In the genomic region with DNA sequence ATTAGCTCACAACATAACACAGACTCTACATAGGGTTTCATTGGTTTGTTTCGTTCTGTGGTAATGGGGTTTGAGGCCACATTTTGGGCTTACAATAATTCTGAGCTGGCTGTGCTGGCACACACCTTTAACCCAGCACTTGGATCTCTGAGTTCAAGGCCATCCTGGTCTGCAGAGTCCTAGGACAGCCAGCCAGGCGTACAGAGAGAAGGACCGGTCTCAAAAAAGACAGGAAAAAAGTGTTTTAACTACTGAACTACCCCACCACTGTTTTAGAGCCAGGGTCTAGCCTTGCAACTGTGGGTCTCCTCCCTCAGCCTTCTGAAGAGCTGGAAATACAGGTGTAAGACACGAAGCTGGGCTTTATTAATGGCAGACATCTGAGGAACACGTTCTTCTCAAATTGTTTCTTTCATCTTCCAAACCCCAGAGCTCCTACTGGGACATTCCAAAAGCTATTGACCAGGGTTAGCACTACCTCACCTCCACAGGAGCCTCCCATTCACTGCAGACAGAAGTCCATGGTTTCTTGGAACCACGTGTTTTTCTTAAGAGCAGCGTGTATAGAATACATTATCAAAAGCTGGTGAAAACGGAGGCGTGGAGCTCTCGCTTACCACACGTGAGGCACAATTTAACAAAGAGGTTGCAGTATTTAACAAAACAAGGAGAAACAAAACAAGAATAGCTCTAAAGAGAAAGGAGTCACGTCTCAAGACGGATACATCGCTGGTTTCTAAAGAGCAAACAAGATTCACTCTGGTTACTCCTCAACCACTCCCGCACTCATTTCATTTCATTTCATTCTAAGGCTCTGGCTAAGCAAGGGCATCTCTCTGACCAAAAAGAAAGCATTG, we compare ENCODE assay signal across 8 mouse cellular contexts. TPM values are rescaled to one million over a fixed set of nuclear protein-coding genes. Genes with fewer than 3 reads are reported as not detected.
A peak's percentile ranks its signal among the peaks of the same experiment; 100 is the strongest.
DNase-seq lines count a peak whose midpoint lies in the region; ATAC-seq and TF ChIP-seq lines count a peak whose summit lies in the region.

No protein-coding gene starts in this region.

- H3K36me3 ChIP-seq in liver, adult 2 months (ENCODE audit: control insufficient read depth, insufficient read depth, low read length), result peaks cover 2% of the 10 kb centered on the region; the same call in 1 of the 2 replicates
- H3K36me3 ChIP-seq in hindbrain, embryonic 16.5 days (ENCODE audit: control insufficient read depth, insufficient read depth, low read length), result no peaks in the 10 kb centered on the region
- H3K36me3 ChIP-seq in myocyte (ENCODE audit: control insufficient read depth, insufficient read depth), result no peaks in the 10 kb centered on the region

- ATAC-seq in hindbrain, embryonic 16.5 days, result no peak

- peak overlapping the region; percentile 66 for H3ac ChIP-seq in myocyte (ENCODE audit: control insufficient read depth, insufficient read length)

- intact Hi-C loops in left cerebral cortex, postnatal 36 days (cut with DNase I), result no loop called here

- H3K4me1 ChIP-seq in liver, adult 2 months (ENCODE audit: control insufficient read depth, insufficient read depth, low read length), result peaks cover 4% of the 10 kb centered on the region; the same call in 1 of the 2 replicates
- H3K4me1 ChIP-seq in brown adipose tissue, adult 24 weeks (ENCODE audit: control insufficient read depth, insufficient read depth, insufficient read length, low read length), result peaks cover 4% of the 10 kb centered on the region; the same call in 1 of the 2 replicates
- H3K4me1 ChIP-seq in hindbrain, embryonic 16.5 days (ENCODE audit: control insufficient read depth, insufficient read depth, low read depth, low read length), result peaks cover 8% of the 10 kb centered on the region

- TF ChIP-seq CTCF in liver, adult 2 months (IDR thresholded peaks at IDR 0.05; ENCODE audit: low read depth, low read length), result no peak

- H3K4me3 ChIP-seq in liver, adult 2 months (ENCODE audit: insufficient read depth, low read depth, low read length), result peak overlapping the region; percentile 34; the same call in 1 of the 2 replicates
- H3K4me3 ChIP-seq in brown adipose tissue, adult 24 weeks (ENCODE audit: insufficient read depth, low read depth, low read length), result peak overlapping the region; percentile 83
- H3K4me3 ChIP-seq in hindbrain, embryonic 16.5 days (ENCODE audit: low read length), result peak overlapping the region; percentile 91
- H3K4me3 ChIP-seq in myocyte, result peak overlapping the region; percentile 90

- peaks cover 5% of the 10 kb centered on the region; the same call in 1 of the 2 replicates for H3K79me2 ChIP-seq in liver, adult 2 months (ENCODE audit: control insufficient read depth, insufficient read depth, low read length)
- H3K79me2 ChIP-seq in myocyte (ENCODE audit: control insufficient read depth, insufficient read depth), result peaks cover 28% of the 10 kb centered on the region

- H3K27ac ChIP-seq in liver, adult 2 months (replicated peaks; ENCODE audit: insufficient read depth, low read depth, low read length), result no peak overlapping the region
- H3K27ac ChIP-seq in brown adipose tissue, adult 24 weeks (replicated peaks; ENCODE audit: low read depth, low read length), result no peak overlapping the region
- H3K27ac ChIP-seq in hindbrain, embryonic 16.5 days (ENCODE audit: low read depth, low read length), result no peak overlapping the region

- H3K9ac ChIP-seq in liver, adult 2 months (ENCODE audit: low read depth, low read length), result no peak overlapping the region
- peak overlapping the region; percentile 81 for H3K9ac ChIP-seq in hindbrain, embryonic 16.5 days (ENCODE audit: low read depth, low read length)

- H3K4me2 ChIP-seq in hindbrain, embryonic 16.5 days (ENCODE audit: low read length), result peak overlapping the region; percentile 60
- peak overlapping the region; percentile 87 for H3K4me2 ChIP-seq in myocyte (ENCODE audit: low read depth)

- DNase-seq in liver, adult 2 months (ENCODE audit: extremely low read depth, low read depth, low spot score), result peak; percentile 38
- DNase-seq in liver, result no peak
- DNase-seq in layer of hippocampus, adult 9-10 months (ENCODE audit: low spot score), result no peak
- DNase-seq in cerebellum, adult 9-10 months, result no peak
- DNase-seq in left cerebral cortex, postnatal 36 days (ENCODE audit: low spot score in 2 of 2), result no peak

- H3K9me3 ChIP-seq in hindbrain, embryonic 16.5 days (ENCODE audit: control insufficient read depth, low read length), result no peaks in the 10 kb centered on the region

- no peaks in the 10 kb centered on the region for H3K27me3 ChIP-seq in liver, adult 2 months (ENCODE audit: control insufficient read depth, insufficient read depth, low read length)
- H3K27me3 ChIP-seq in hindbrain, embryonic 16.5 days (replicated peaks; ENCODE audit: control insufficient read depth, insufficient read depth, low read length), result no peaks in the 10 kb centered on the region
- no peaks in the 10 kb centered on the region for H3K27me3 ChIP-seq in myocyte (ENCODE audit: control insufficient read depth, insufficient read depth, insufficient read length)

- no peak for TF ChIP-seq POLR2A in liver, adult 2 months (IDR thresholded peaks at IDR 0.05; ENCODE audit: extremely low read depth, insufficient read depth, low read length)
- no peak for TF ChIP-seq POLR2A in myocyte (IDR thresholded peaks at IDR 0.05; ENCODE audit: insufficient read length, low read depth)

- WGBS in liver, adult 2 months, result 39% methylated on average over 15 of the region's 15 CpGs
- 36% methylated on average over 15 of the region's 15 CpGs for WGBS in hindbrain, embryonic 16.5 days

TF ChIP-seq in myocyte, 11 proteins besides CTCF, POLR2A, EP300 and RAD21:
- TF ChIP-seq E2F4 (IDR thresholded peaks at IDR 0.05; ENCODE audit: insufficient read depth) (no peak), CEBPB (IDR thresholded peaks at IDR 0.05; ENCODE audit: insufficient read depth, poor library complexity, severe bottlenecking) (no peak), SRF (IDR thresholded peaks at IDR 0.05; ENCODE audit: control insufficient read depth, insufficient read length, low read depth) (no peak), MAX (IDR thresholded peaks at IDR 0.05; ENCODE audit: low read depth) (no peak), TCF3 (IDR thresholded peaks at IDR 0.05; ENCODE audit: insufficient read length, low read depth) (no peak), REST (IDR thresholded peaks at IDR 0.05; ENCODE audit: insufficient read depth, insufficient read length) (no peak), POLR2AphosphoS2 (IDR thresholded peaks at IDR 0.05; ENCODE audit: insufficient read length, low read depth) (no peak), MYOD1 (IDR thresholded peaks at IDR 0.05; ENCODE audit: control insufficient read depth in 1 of 3, insufficient read length in 2 of 3, low read depth in 2 of 3) (no peak), USF1 (IDR thresholded peaks at IDR 0.05; ENCODE audit: low read depth) (no peak), MYOG (IDR thresholded peaks at IDR 0.05; ENCODE audit: control insufficient read depth in 1 of 3, insufficient read depth in 1 of 3, insufficient read length in 2 of 3, low read depth in 2 of 3) (no peak), TCF12 (IDR thresholded peaks at IDR 0.05; ENCODE audit: insufficient read depth, poor library complexity, severe bottlenecking) (no peak)

RNA-seq across cellular contexts. Expression of gene Hikeshi, which starts 1.3 kb away (rescaled TPM):
- total RNA-seq in liver, adult 2 months (2014; rRNA removed), result 53.6 and 55.2 TPM in 2 replicates
- polyA plus RNA-seq in liver, adult 2 months (2012; rRNA removed), result 44.1 and 45.0 TPM in 2 replicates
- 67.9 and 99.0 TPM in 2 replicates for polyA plus RNA-seq in brown adipose tissue, adult 24 weeks (2012; ENCODE audit: insufficient read depth, insufficient read length, missing spikeins)
- 124 and 133 TPM in 2 replicates for polyA plus RNA-seq in hindbrain, embryonic 16.5 days (2015; fragmentation: Nextera tagmentation; extraction: Ambion mirVana)
- 59.5 TPM for polyA plus RNA-seq in myocyte (2012; fragmentation: generic; extraction: Trizol)
- total RNA-seq in left cerebral cortex, postnatal 36 days (2021), result 10 to 100 TPM; 93.2 to 99.4 TPM

RNA-seq across cellular contexts. Expression of gene Ccdc81, which starts 36.3 kb away (rescaled TPM):
- total RNA-seq in liver, adult 2 months (2014; rRNA removed), result not detected in 2 replicates
- not detected in 2 replicates for polyA plus RNA-seq in liver, adult 2 months (2012; rRNA removed)
- polyA plus RNA-seq in brown adipose tissue, adult 24 weeks (2012; ENCODE audit: insufficient read depth, insufficient read length, missing spikeins), result not detected in 2 replicates
- 0.79 and 0.90 TPM in 2 replicates for polyA plus RNA-seq in hindbrain, embryonic 16.5 days (2015; fragmentation: Nextera tagmentation; extraction: Ambion mirVana)
- not detected for polyA plus RNA-seq in myocyte (2012; fragmentation: generic; extraction: Trizol)
- under 1 TPM; 0.25 to 0.70 TPM for total RNA-seq in left cerebral cortex, postnatal 36 days (2021)

RNA-seq across cellular contexts. Expression of gene Eed, which starts 41.1 kb away (rescaled TPM):
- 30.7 and 43.5 TPM in 2 replicates for total RNA-seq in liver, adult 2 months (2014; rRNA removed)
- polyA plus RNA-seq in liver, adult 2 months (2012; rRNA removed), result 10.7 and 16.1 TPM in 2 replicates
- 29.0 and 39.6 TPM in 2 replicates for polyA plus RNA-seq in brown adipose tissue, adult 24 weeks (2012; ENCODE audit: insufficient read depth, insufficient read length, missing spikeins)
- 24.7 and 24.9 TPM in 2 replicates for polyA plus RNA-seq in hindbrain, embryonic 16.5 days (2015; fragmentation: Nextera tagmentation; extraction: Ambion mirVana)
- 25.7 TPM for polyA plus RNA-seq in myocyte (2012; fragmentation: generic; extraction: Trizol)
- 10 to 100 TPM; 27.6 to 47.0 TPM for total RNA-seq in left cerebral cortex, postnatal 36 days (2021)

Comparison
In these comparisons a context has a peak if more than half of its experiments do, and no peak if none do; other contexts are left out.
1. H3K4me3 ChIP-seq: peak in every context shown above with its lines; median percentile 91 in hindbrain, embryonic 16.5 days; 90 in myocyte; 83 in brown adipose tissue, adult 24 weeks; 34 in liver, adult 2 months.